Mouse (Mus musculus): ENCODE results near the gene Slit1.

The Slit1 gene

GRCm38 (mm10) chr19:41655970-41656369 is 87.5 kb downstream of the Slit1 start:
- DNase-seq (ENCODE audit: low spot score), result peak; percentile 84

GRCm38 (mm10) chr19:41655089-41655783 is 88.2 kb downstream of the Slit1 start:
- DNase-seq (ENCODE audit: low spot score), result no peak

- DNase-seq (ENCODE audit: low spot score), result no peak
Observed at GRCm38 (mm10) chr19:41651967-41652366, 91.5 kb downstream of the Slit1 start.

GRCm38 (mm10) chr19:41649394-41649793 is 94.1 kb downstream of the Slit1 start:
- DNase-seq (ENCODE audit: low spot score), result no peak

GRCm38 (mm10) chr19:41646947-41647631 is 96.4 kb downstream of the Slit1 start:
- peak; percentile 87 for DNase-seq (ENCODE audit: low spot score)

- DNase-seq (ENCODE audit: low spot score), result no peak
Observed at GRCm38 (mm10) chr19:41643010-41643409, 100.5 kb downstream of the Slit1 start.

GRCm38 (mm10) chr19:41634999-41635398 is 108.5 kb downstream of the Slit1 start:
- no peak for DNase-seq (ENCODE audit: low spot score)

- DNase-seq (ENCODE audit: low spot score), result no peak
Observed at GRCm38 (mm10) chr19:41634099-41634498, 109.4 kb downstream of the Slit1 start.

- peak; percentile 67 for DNase-seq (ENCODE audit: low spot score)
Observed at GRCm38 (mm10) chr19:41629532-41629931, 113.9 kb downstream of the Slit1 start.

GRCm38 (mm10) chr19:41628970-41629369 is 114.5 kb downstream of the Slit1 start:
- no peak for DNase-seq (ENCODE audit: low spot score)

GRCm38 (mm10) chr19:41620366-41621092 is 122.9 kb downstream of the Slit1 start:
- no peak for DNase-seq (ENCODE audit: low spot score)

- no peak for DNase-seq (ENCODE audit: low spot score)
Observed at GRCm38 (mm10) chr19:41618771-41619385, 124.6 kb downstream of the Slit1 start.

- peak; percentile 46 for DNase-seq (ENCODE audit: low spot score)
Observed at GRCm38 (mm10) chr19:41618153-41618657, 125.3 kb downstream of the Slit1 start.

- DNase-seq (ENCODE audit: low spot score), result no peak
Observed at GRCm38 (mm10) chr19:41617102-41617501, 126.4 kb downstream of the Slit1 start.

GRCm38 (mm10) chr19:41616274-41616673 is 127.2 kb downstream of the Slit1 start:
- DNase-seq (ENCODE audit: low spot score), result no peak

GRCm38 (mm10) chr19:41615606-41616224 is 127.8 kb downstream of the Slit1 start:
- no peak for DNase-seq (ENCODE audit: low spot score)

- no peak for DNase-seq (ENCODE audit: low spot score)
Observed at GRCm38 (mm10) chr19:41613325-41614087, 130.0 kb downstream of the Slit1 start.

GRCm38 (mm10) chr19:41611683-41612082 is 131.8 kb downstream of the Slit1 start:
- no peak for DNase-seq (ENCODE audit: low spot score)

GRCm38 (mm10) chr19:41606208-41606987 is 137.1 kb downstream of the Slit1 start:
- peak; percentile 40 for DNase-seq (ENCODE audit: low spot score)

- no peak for DNase-seq (ENCODE audit: low spot score)
Observed at GRCm38 (mm10) chr19:41600647-41601046, 142.8 kb downstream of the Slit1 start.

Measured in layer of hippocampus, adult 11-12 months (tissue).